Mouse (Mus musculus) lung, embryonic 14.5 days (tissue): ENCODE data around the gene Nectin1. TPM values are rescaled to one million over a fixed set of nuclear protein-coding genes. Genes with fewer than 3 reads are reported as not detected.

Experiments used
- ATAC-seq: fragments of 200-750 bp; cut with Nextera tagmentation; 2 replicates; pipeline ENCODE4 v1.8.0; 2017; ENCODE audit warnings: mild to moderate bottlenecking, moderate TSS enrichment, moderate library complexity; ENCODE audit not compliant: insufficient read depth
- DNase-seq: peaks from one replicate; pipeline ENCODE4 v3.0.0-alpha.2; 2015
- H3K27ac ChIP-seq: fragments of 300-500 bp; sonication (generic); 2 replicates; pipeline ENCODE4 v1.5.1; 2014; ENCODE audit warnings: low read depth, mild to moderate bottlenecking, moderate library complexity
- H3K27me3 ChIP-seq: fragments of 300-500 bp; sonication (generic); 2 replicates; pipeline ENCODE4 v1.6.1; 2014; ENCODE audit warnings: low read length, control low read depth; ENCODE audit not compliant: insufficient read depth
- H3K36me3 ChIP-seq: fragments of 300-500 bp; sonication (generic); 2 replicates; pipeline ENCODE4 v1.6.1; 2014; ENCODE audit warnings: control low read depth; ENCODE audit not compliant: insufficient read depth
- H3K4me1 ChIP-seq: fragments of 300-500 bp; sonication (generic); 2 replicates; pipeline ENCODE4 v1.6.1; 2014; ENCODE audit warnings: antibody characterized with exemption, control low read depth; ENCODE audit not compliant: insufficient read depth
- H3K4me2 ChIP-seq: fragments of 300-500 bp; sonication (generic); 2 replicates; pipeline ENCODE4 v1.6.1; 2014; ENCODE audit warnings: mild to moderate bottlenecking
- H3K4me3 ChIP-seq: fragments of 300-500 bp; sonication (generic); 2 replicates; pipeline ENCODE4 v1.5.1; 2014; ENCODE audit warnings: low read depth, low read length
- H3K9ac ChIP-seq: fragments of 300-500 bp; sonication (generic); 2 replicates; pipeline ENCODE4 v1.6.1; 2014
- H3K9me3 ChIP-seq: fragments of 300-500 bp; sonication (generic); 2 replicates; pipeline ENCODE4 v1.6.1; 2016; ENCODE audit warnings: low read depth, low read length, control low read depth
- CTCF ChIP-seq: IDR thresholded peaks from 2 replicates; pipeline ENCODE4 v1.5.1; 2016; ENCODE audit warnings: antibody characterized with exemption, low read depth
- WGBS: fragments of 180-500 bp; shearing (Covaris S2); extraction: QIAGEN DNeasy Blood & Tissue Kit; methylation state at CpG from one replicate; pipeline ENCODE4 v1.1.7; 2014; 5-methylcytosine and 5-hydroxymethylcytosine counted together
- polyA plus RNA-seq: library from polyadenylated mRNA; unstranded; fragments of >200 nt; fragmentation: Nextera tagmentation; extraction: Ambion mirVana; gene quantifications from 2 replicates; pipeline ENCODE4 v1.2.1, GENCODE M21; 2014

Gene Nectin1
- polyA plus RNA-seq, 1 experiment from 2014 or later = 6.7 TPM

- DNase-seq = no peak
- WGBS = 89% methylated on average over 2 of the region's 2 CpGs
- Histone ChIP-seq H3K4me1 (no peaks in the 10 kb centered on the region), H3K36me3 (no peaks in the 10 kb centered on the region), H3K4me2 (no peak overlapping the region), H3K27ac (no peak overlapping the region), H3K9me3 (no peaks in the 10 kb centered on the region), H3K4me3 (no peak overlapping the region), H3K27me3 (no peaks in the 10 kb centered on the region), H3K9ac (no peak overlapping the region)
- TF ChIP-seq CTCF = no peak
- ATAC-seq = no peak
Observed at GRCm38 (mm10) chr9:43708715-43709114, 35.1 kb upstream of the Nectin1 start.

GRCm38 (mm10) chr9:43713432-43713831, 30.4 kb upstream of the Nectin1 start:
- Histone ChIP-seq H3K9me3 (no peaks in the 10 kb centered on the region), H3K4me1 (no peaks in the 10 kb centered on the region), H3K36me3 (no peaks in the 10 kb centered on the region), H3K9ac (no peak overlapping the region), H3K4me3 (no peak overlapping the region), H3K27me3 (no peaks in the 10 kb centered on the region), H3K27ac (no peak overlapping the region), H3K4me2 (no peak overlapping the region)
- DNase-seq (peak; percentile 46), ATAC-seq (no peak)
- no peak for TF ChIP-seq CTCF
- 57% methylated on average over 3 of the region's 3 CpGs for WGBS

- H3K4me1 ChIP-seq = no peaks in the 10 kb centered on the region
- no peaks in the 10 kb centered on the region for H3K27me3 ChIP-seq
- no peak for ATAC-seq
- no peak overlapping the region for H3K9ac ChIP-seq
- no peaks in the 10 kb centered on the region for H3K36me3 ChIP-seq
- no peak overlapping the region for H3K27ac ChIP-seq
- no peak for TF ChIP-seq CTCF
- DNase-seq = no peak
- H3K4me3 ChIP-seq = no peak overlapping the region
- WGBS = 59% methylated on average over 4 of the region's 4 CpGs
- no peak overlapping the region for H3K4me2 ChIP-seq
- no peaks in the 10 kb centered on the region for H3K9me3 ChIP-seq
Observed at GRCm38 (mm10) chr9:43719407-43719839, 24.4 kb upstream of the Nectin1 start.

GRCm38 (mm10) chr9:43720046-43720445, 23.7 kb upstream of the Nectin1 start:
- WGBS = 69% methylated on average over 1 of the region's 1 CpGs

GRCm38 (mm10) chr9:43724093-43724492, 19.7 kb upstream of the Nectin1 start:
- 10% methylated on average over 4 of the region's 4 CpGs for WGBS
- no peak for DNase-seq
- no peak overlapping the region for H3K27ac ChIP-seq
- no peaks in the 10 kb centered on the region for H3K27me3 ChIP-seq
- H3K4me1 ChIP-seq = no peaks in the 10 kb centered on the region
- no peaks in the 10 kb centered on the region for H3K36me3 ChIP-seq
- no peak overlapping the region for H3K4me3 ChIP-seq
- H3K4me2 ChIP-seq = no peak overlapping the region
- no peak overlapping the region for H3K9ac ChIP-seq
- H3K9me3 ChIP-seq = no peaks in the 10 kb centered on the region
- ATAC-seq = no peak
- no peak for TF ChIP-seq CTCF

More at GRCm38 (mm10) chr9:43720046-43720445, 23.7 kb upstream of the Nectin1 start:
- DNase-seq (no peak), ATAC-seq (no peak)
- Histone ChIP-seq H3K9ac (no peak overlapping the region), H3K27ac (no peak overlapping the region), H3K4me2 (no peak overlapping the region), H3K36me3 (no peaks in the 10 kb centered on the region), H3K4me3 (no peak overlapping the region), H3K9me3 (no peaks in the 10 kb centered on the region), H3K27me3 (no peaks in the 10 kb centered on the region), H3K4me1 (no peaks in the 10 kb centered on the region)
- TF ChIP-seq CTCF = no peak

- peak; percentile 62 for DNase-seq
- Histone ChIP-seq H3K36me3 (no peaks in the 10 kb centered on the region), H3K27me3 (no peaks in the 10 kb centered on the region), H3K4me2 (no peak overlapping the region), H3K27ac (no peak overlapping the region; the same call in 1 of the 2 replicates), H3K9me3 (no peaks in the 10 kb centered on the region), H3K4me1 (0 out of 2 replicates have a peak, but pooled peaks cover 6% of the 10 kb centered on the region), H3K9ac (no peak overlapping the region), H3K4me3 (no peak overlapping the region)
- TF ChIP-seq CTCF = no peak
- WGBS = 5% methylated on average over 10 of the region's 10 CpGs
- ATAC-seq = peak; percentile 83; the same call in 1 of the 2 replicates
Observed at GRCm38 (mm10) chr9:43729450-43730266, 14.1 kb upstream of the Nectin1 start.

GRCm38 (mm10) chr9:43730284-43731027, 13.3 kb upstream of the Nectin1 start:
- no peak overlapping the region for H3K4me3 ChIP-seq
- no peaks in the 10 kb centered on the region for H3K27me3 ChIP-seq
- H3K36me3 ChIP-seq = no peaks in the 10 kb centered on the region
- H3K9ac ChIP-seq = no peak overlapping the region
- peak; percentile 81 for DNase-seq
- peak; percentile 38; the same call in 1 of the 2 replicates for ATAC-seq
- no peaks in the 10 kb centered on the region for H3K9me3 ChIP-seq
- no peak overlapping the region for H3K27ac ChIP-seq
- 17% methylated on average over 22 of the region's 22 CpGs for WGBS
- peak; percentile 73 for TF ChIP-seq CTCF
- 0 out of 2 replicates have a peak, but pooled peaks cover 6% of the 10 kb centered on the region for H3K4me1 ChIP-seq
- no peak overlapping the region for H3K4me2 ChIP-seq
